ENCODE assay signal across 11 mouse cellular contexts in genomic region chr15:86060581-86060980, GRCm38 (mm10). TPM values are rescaled to one million over a fixed set of nuclear protein-coding genes. Genes with fewer than 3 reads are reported as not detected.
DNase-seq lines count a peak whose midpoint lies in the region; ATAC-seq and TF ChIP-seq lines count a peak whose summit lies in the region.
"Had no signal": no experiment of that assay in that cellular context is flagged by ENCODE, and none has a peak within 500 bp of the region (broad histone marks: within the 10 kb centered on the region; RNA-seq: fewer than 3 reads in every experiment).

No protein-coding gene starts in this region.

- no peak for ATAC-seq in liver, postnatal 0 days

- no peaks in the 10 kb centered on the region for H3K36me3 ChIP-seq in spleen, adult 2 months (ENCODE audit: control insufficient read depth, insufficient read depth, low read length)
- peaks cover under 1% of the 10 kb centered on the region; the same call in 1 of the 2 replicates for H3K36me3 ChIP-seq in liver, postnatal 0 days (replicated peaks; ENCODE audit: insufficient read depth, low read length)

- no peaks in the 10 kb centered on the region for H3K9me3 ChIP-seq in liver, postnatal 0 days (ENCODE audit: low read length)

- H3K4me1 ChIP-seq in cerebellum, adult 2 months (ENCODE audit: control insufficient read depth, insufficient read depth, low read length): peaks cover 42% of the 10 kb centered on the region
- peaks cover 56% of the 10 kb centered on the region for H3K4me1 ChIP-seq in spleen, adult 2 months (ENCODE audit: control insufficient read depth, insufficient read depth, insufficient read length)
- H3K4me1 ChIP-seq in liver, postnatal 0 days (ENCODE audit: insufficient read depth): peaks cover 61% of the 10 kb centered on the region

- no peaks in the 10 kb centered on the region for H3K27me3 ChIP-seq in cerebellum, adult 2 months (ENCODE audit: control insufficient read depth, insufficient read depth, low read length)
- H3K27me3 ChIP-seq in spleen, adult 2 months (ENCODE audit: control insufficient read depth, insufficient read depth, low read length): no peaks in the 10 kb centered on the region
- no peaks in the 10 kb centered on the region for H3K27me3 ChIP-seq in liver, postnatal 0 days (ENCODE audit: insufficient read depth, low read length)

- DNase-seq in cerebellum, adult 2 months: no peak
- DNase-seq in cerebellum, adult 9-11 months: no peak
- no peak for DNase-seq in spleen, adult 2 months (ENCODE audit: low read depth in 1 of 2, low spot score in 2 of 2)
- DNase-seq in spleen, postnatal 4 days (ENCODE audit: low spot score in 2 of 2): no peak
- no peak for DNase-seq in liver, postnatal 0 days
- no peak for DNase-seq in ovary, postnatal 14 days (ENCODE audit: low spot score)
- DNase-seq in thymus, postnatal 36 days: no peak
- no peak for DNase-seq in gastrocnemius, postnatal 4 days (ENCODE audit: low spot score in 2 of 2)
- DNase-seq: cerebellum, adult 11 months; lung, postnatal 36 days; thymus, postnatal 25 days had no signal

- H3K4me3 ChIP-seq in cerebellum, adult 2 months (replicated peaks; ENCODE audit: insufficient read depth, low read depth, low read length): peak overlapping the region; percentile 76
- H3K4me3 ChIP-seq in spleen, adult 2 months (ENCODE audit: extremely low read depth, insufficient read depth, insufficient read length): no peak overlapping the region; the same call in 1 of the 2 replicates
- peak overlapping the region; percentile 94 for H3K4me3 ChIP-seq in liver, postnatal 0 days (ENCODE audit: low read depth, low read length)

- H3K9ac ChIP-seq in liver, postnatal 0 days (replicated peaks): peak overlapping the region; percentile 96; the same call in 1 of the 2 replicates

- no peak overlapping the region for H3K27ac ChIP-seq in cerebellum, adult 2 months (ENCODE audit: insufficient read depth, low read length)
- peak overlapping the region; percentile 65 for H3K27ac ChIP-seq in spleen, adult 2 months (ENCODE audit: insufficient read depth, low read length)
- peak overlapping the region; percentile 48 for H3K27ac ChIP-seq in liver, postnatal 0 days (ENCODE audit: low read depth)

- no peak for TF ChIP-seq EP300 in liver, postnatal 0 days (IDR thresholded peaks at IDR 0.05; ENCODE audit: low read depth)

- H3K4me2 ChIP-seq in liver, postnatal 0 days (ENCODE audit: low read depth, low read length): peak overlapping the region; percentile 99

- no peak for TF ChIP-seq CTCF in cerebellum, adult 2 months (IDR thresholded peaks at IDR 0.05; ENCODE audit: borderline replicate concordance, insufficient read depth, low read depth, low read length)
- TF ChIP-seq CTCF in spleen, adult 2 months (IDR thresholded peaks at IDR 0.05; ENCODE audit: extremely low read depth, insufficient read depth, insufficient read length, insufficient replicate concordance): no peak
- no peak for TF ChIP-seq CTCF in liver, postnatal 0 days (IDR thresholded peaks at IDR 0.05; ENCODE audit: low read depth)

- TF ChIP-seq POLR2A in cerebellum, adult 2 months (IDR thresholded peaks at IDR 0.05; ENCODE audit: borderline replicate concordance, insufficient read depth, low read length): no peak
- TF ChIP-seq POLR2A in spleen, adult 2 months (IDR thresholded peaks at IDR 0.05; ENCODE audit: low read depth, low read length): no peak

- WGBS in cerebellum, adult 2 months: 21% methylated on average over 12 of the region's 12 CpGs
- WGBS in spleen, adult 2 months: 84% methylated on average over 12 of the region's 12 CpGs
- 85% methylated on average over 12 of the region's 12 CpGs for WGBS in liver, postnatal 0 days (ENCODE audit: insufficient replicate concordance)

RNA-seq across cellular contexts. Expression of gene Gramd4, which starts 3.1 kb away (rescaled TPM):
- polyA plus RNA-seq in cerebellum, adult 2 months (2012; rRNA removed): 36.0 and 40.4 TPM in 2 replicates
- 36.2 and 43.9 TPM in 2 replicates for polyA plus RNA-seq in spleen, adult 2 months (2012; rRNA removed)
- 3.2 and 3.7 TPM in 2 replicates for polyA plus RNA-seq in liver, postnatal 0 days (2015; fragmentation: Nextera tagmentation; extraction: Ambion mirVana)
- total RNA-seq in gastrocnemius, postnatal 4 days (2021): 10 to 100 TPM; 11.0 to 12.3 TPM

RNA-seq across cellular contexts. Expression of gene Celsr1, which starts 27.0 kb away (rescaled TPM):
- 0.49 and 0.60 TPM in 2 replicates for polyA plus RNA-seq in cerebellum, adult 2 months (2012; rRNA removed)
- 7.4 and 7.9 TPM in 2 replicates for polyA plus RNA-seq in spleen, adult 2 months (2012; rRNA removed)
- polyA plus RNA-seq in liver, postnatal 0 days (2015; fragmentation: Nextera tagmentation; extraction: Ambion mirVana): 0.09 and 0.11 TPM in 2 replicates
- 1 to 10 TPM; 1.6 to 1.7 TPM for total RNA-seq in gastrocnemius, postnatal 4 days (2021)
